Mouse (Mus musculus): ENCODE results near the gene Ints6.

- TF ChIP-seq CTCF (IDR thresholded peaks at IDR 0.05; ENCODE audit: borderline replicate concordance, insufficient read depth, low read length) (no peak), POLR2A (IDR thresholded peaks at IDR 0.05; ENCODE audit: low read depth, low read length) (no peak)
Observed at GRCm38 (mm10) chr14:62803204-62803603, 42.2 kb upstream of the Ints6 start.

Data from embryonic fibroblast, embryonic 13.5 days (primary cell).